8 mouse cellular contexts compared by ENCODE assay signal in genomic region chr14:55758363-55758784, GRCm38 (mm10). TPM values are rescaled to one million over a fixed set of nuclear protein-coding genes. Genes with fewer than 3 reads are reported as not detected.
A peak's percentile ranks its signal among the peaks of the same experiment; 100 is the strongest.
DNase-seq lines count a peak whose midpoint lies in the region; ATAC-seq lines count a peak whose summit lies in the region.

Gene Cideb (minus strand): TSS chr14:55758458.

- H3K27ac ChIP-seq in limb, embryonic 12.5 days, result no peak within 1 kb of the TSS
- H3K27ac ChIP-seq in midbrain, embryonic 16.5 days (ENCODE audit: low read length), result no peak within 1 kb of the TSS; the same call in 1 of the 2 replicates

- 20% methylated on average over 8 of the region's 8 CpGs for WGBS in limb, embryonic 12.5 days
- WGBS in midbrain, embryonic 16.5 days, result 17% methylated on average over 8 of the region's 8 CpGs

- no peaks in the 10 kb centered on the region for H3K9me3 ChIP-seq in limb, embryonic 12.5 days
- H3K9me3 ChIP-seq in midbrain, embryonic 16.5 days (replicated peaks; ENCODE audit: control insufficient read depth, low read length, poor library complexity, severe bottlenecking), result no peaks in the 10 kb centered on the region

- H3K36me3 ChIP-seq in limb, embryonic 12.5 days, result peaks cover 35% of the 10 kb centered on the region
- H3K36me3 ChIP-seq in midbrain, embryonic 16.5 days (ENCODE audit: control insufficient read depth, insufficient read depth, low read length), result peaks cover 24% of the 10 kb centered on the region

- peaks cover 22% of the 10 kb centered on the region for H3K4me1 ChIP-seq in limb, embryonic 12.5 days (replicated peaks)
- H3K4me1 ChIP-seq in midbrain, embryonic 16.5 days (ENCODE audit: control insufficient read depth, insufficient read depth, low read length), result peaks cover 7% of the 10 kb centered on the region

- ATAC-seq in frontal cortex, adult (ENCODE audit: low TSS enrichment), result peak; percentile 64
- ATAC-seq in limb, embryonic 12.5 days (ENCODE audit: insufficient number of reproducible peaks, insufficient read depth, low FRiP score, low TSS enrichment, low read depth), result no peak
- no peak for ATAC-seq in midbrain, embryonic 16.5 days

- no peak within 1 kb of the TSS for H3K9ac ChIP-seq in limb, embryonic 12.5 days (replicated peaks)
- H3K9ac ChIP-seq in midbrain, embryonic 16.5 days (ENCODE audit: low read depth, low read length), result no peak within 1 kb of the TSS

- no peak for DNase-seq in frontal cortex, postnatal 10 days (ENCODE audit: low spot score in 2 of 2)
- DNase-seq in CD4-positive, CD25-positive, alpha-beta regulatory T cell, adult 2 months (ENCODE audit: low read depth, low spot score), result peak; percentile 60
- peak; percentile 33 to 60 for DNase-seq in cerebellum, postnatal 25 days
- DNase-seq in heart, postnatal 36 days, result peak; percentile 29 to 43
- no peak for DNase-seq in urinary bladder, postnatal 4 days (ENCODE audit: low spot score in 2 of 2)

- no peak within 1 kb of the TSS for H3K4me3 ChIP-seq in limb, embryonic 12.5 days (replicated peaks)
- H3K4me3 ChIP-seq in midbrain, embryonic 16.5 days (ENCODE audit: low read depth, low read length), result no peak within 1 kb of the TSS

- peaks cover 25% of the 10 kb centered on the region for H3K27me3 ChIP-seq in limb, embryonic 12.5 days
- peaks cover 13% of the 10 kb centered on the region for H3K27me3 ChIP-seq in midbrain, embryonic 16.5 days (ENCODE audit: control insufficient read depth, insufficient read depth, low read depth, low read length)

- intact Hi-C loops in heart, postnatal 36 days (cut with DNase I), result no loop called here

- H3K4me2 ChIP-seq in limb, embryonic 12.5 days, result peak within 1 kb of the TSS; percentile 27; the same call in 1 of the 2 replicates
- H3K4me2 ChIP-seq in midbrain, embryonic 16.5 days (ENCODE audit: low read length), result peak within 1 kb of the TSS; percentile 29

RNA-seq across cellular contexts. Expression of gene Cideb, which starts in this region (rescaled TPM):
- 1 to 10 TPM in 1 of 2 experiments, under 1 TPM in 1; 0.64 to 1.6 TPM for total RNA-seq in heart, postnatal 36 days (2021)
- polyA plus RNA-seq in limb, embryonic 12.5 days (2016; fragmentation: Nextera tagmentation; extraction: Ambion mirVana), result 0.60 TPM in 1 of 2 replicates, not detected in the other
- polyA plus RNA-seq in midbrain, embryonic 16.5 days (2015; fragmentation: Nextera tagmentation; extraction: Ambion mirVana), result 0.21 and 0.26 TPM in 2 replicates

Comparison
In these comparisons a context has a peak if more than half of its experiments do, and no peak if none do; other contexts are left out.
1. DNase-seq: peak in CD4-positive, CD25-positive, alpha-beta regulatory T cell, adult 2 months (single experiment), cerebellum, postnatal 25 days (2 of 2) and heart, postnatal 36 days (2 of 2); none in frontal cortex, postnatal 10 days (0 of 2) and urinary bladder, postnatal 4 days (0 of 2).